Mouse (Mus musculus): ENCODE measurements around the gene Accs.

- TF ChIP-seq RAD21 (IDR thresholded peaks at IDR 0.05; ENCODE audit: low read depth, low read length), result no peak
- TF ChIP-seq PAX5 (IDR thresholded peaks at IDR 0.05; ENCODE audit: low read length), result no peak
- no peak for TF ChIP-seq CTCF (conservative IDR thresholded peaks at IDR 0.05 in 1 of 2, IDR thresholded peaks at IDR 0.05 in 1 of 2; ENCODE audit: low read depth in 2 of 2, low read length in 2 of 2)
- TF ChIP-seq POLR2A (IDR thresholded peaks at IDR 0.05; ENCODE audit: low read depth, low read length), result no peak
- TF ChIP-seq UBTF (IDR thresholded peaks at IDR 0.05; ENCODE audit: low read depth, low read length), result no peak
- TF ChIP-seq CHD1 (IDR thresholded peaks at IDR 0.05; ENCODE audit: low read depth, low read length), result no peak
- no peak for TF ChIP-seq MXI1 (IDR thresholded peaks at IDR 0.05; ENCODE audit: low read depth, low read length)
- no peak for TF ChIP-seq MAZ (IDR thresholded peaks at IDR 0.05; ENCODE audit: low read depth, low read length)
These were observed 19.4 kb upstream of the Accs start, which contains the start of gene Accsl for GRCm38 (mm10) chr2:93869107-93869600.
